Mouse (Mus musculus): ENCODE data around the gene Akap9.
A peak's percentile ranks its signal among the peaks of the same experiment; 100 is the strongest.
"Not testable (repeated sequence)": the region's sequence is repeated elsewhere in the genome, so short reads cannot be mapped to it uniquely, and the experiment has no call there.

Gene Akap9

DNA sequence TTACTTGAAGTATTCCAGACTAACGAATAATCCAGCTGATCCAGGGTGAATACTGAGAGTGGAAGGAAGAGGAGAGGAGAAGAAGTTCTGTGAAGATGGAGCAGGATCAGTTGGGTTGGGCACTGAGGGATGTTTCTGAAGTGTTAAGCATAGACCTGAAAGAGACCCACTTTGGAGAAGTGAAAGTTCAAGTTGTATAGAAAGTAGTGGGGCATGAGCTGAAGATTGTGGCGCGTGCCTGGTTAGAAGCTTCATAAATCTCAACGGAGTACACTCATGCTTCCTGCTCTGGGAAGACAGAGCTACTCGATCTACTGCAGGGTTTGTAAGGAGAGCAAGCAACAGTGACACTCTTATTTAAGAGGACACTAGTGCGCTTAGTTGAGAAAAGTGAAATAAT, 41.3 kb downstream of the Akap9 start:
- DNase-seq (ENCODE audit: low read depth, low spot score) = no peak

GRCm38 (mm10) chr5:3970936-3971335, 43.1 kb downstream of the Akap9 start:
- no peak for DNase-seq (ENCODE audit: low read depth, low spot score)

DNA sequence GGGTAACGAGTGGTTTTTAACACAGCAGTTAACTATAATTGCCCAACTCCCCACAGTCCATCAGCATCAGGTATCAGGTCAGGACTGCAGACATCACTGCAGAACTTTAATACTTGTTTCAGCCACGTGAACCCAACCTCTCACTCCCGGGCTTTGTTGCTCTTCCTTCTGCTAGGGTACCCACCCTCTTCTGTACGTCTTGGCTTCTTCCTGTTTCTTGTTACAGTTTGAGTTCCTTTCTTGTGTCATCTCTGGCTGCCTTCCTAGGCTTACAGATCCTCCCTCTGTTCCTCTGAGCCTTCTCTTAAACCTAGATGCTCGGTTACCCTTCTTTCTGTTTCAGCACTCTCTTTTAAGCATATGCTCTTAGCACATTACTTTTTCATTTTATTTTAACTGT, 45.9 kb downstream of the Akap9 start:
- no peak for DNase-seq (ENCODE audit: low read depth, low spot score)

DNA sequence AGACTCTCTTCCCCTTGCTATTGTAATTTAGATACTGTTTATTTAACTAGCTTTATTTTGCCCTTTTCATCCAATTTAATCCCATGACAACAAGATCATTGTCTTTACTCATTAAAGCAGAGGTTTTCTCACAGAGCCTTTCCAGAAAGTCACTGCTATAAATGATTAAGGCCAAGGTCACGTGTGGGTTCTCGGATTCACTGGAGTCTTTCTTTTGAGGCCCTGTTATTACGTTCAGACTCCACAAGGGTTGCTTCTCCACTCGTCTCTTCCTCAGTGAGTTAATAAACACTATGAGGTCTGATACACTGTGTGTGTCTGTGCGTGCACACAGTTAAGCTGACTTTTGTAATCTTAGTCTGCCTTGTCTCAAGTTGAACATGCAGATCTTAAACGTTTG, 47.0 kb downstream of the Akap9 start:
- no peak for DNase-seq (ENCODE audit: low read depth, low spot score)

GRCm38 (mm10) chr5:3976111-3976510, 48.3 kb downstream of the Akap9 start:
- DNase-seq (ENCODE audit: low read depth, low spot score) = no peak

DNA sequence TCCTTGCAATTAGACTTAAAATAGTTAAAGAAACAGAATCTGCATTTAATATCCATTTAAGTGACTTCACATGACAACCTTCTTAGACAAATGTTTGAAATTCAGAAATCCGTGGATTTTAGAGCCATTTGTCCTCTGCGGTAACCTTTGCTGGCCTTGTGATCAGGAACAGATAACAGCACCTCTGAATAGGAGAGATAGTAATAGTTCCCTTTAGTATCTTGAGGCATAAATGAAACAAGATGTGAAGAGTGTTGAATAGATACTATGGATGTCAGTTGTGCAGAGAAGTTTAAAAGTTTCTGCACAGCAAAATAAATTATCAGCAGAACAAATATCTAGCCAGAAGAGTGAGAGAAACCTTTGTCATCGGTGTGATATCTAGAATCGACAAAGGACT, 50.0 kb downstream of the Akap9 start:
- DNase-seq (ENCODE audit: low read depth, low spot score) = no peak

DNA sequence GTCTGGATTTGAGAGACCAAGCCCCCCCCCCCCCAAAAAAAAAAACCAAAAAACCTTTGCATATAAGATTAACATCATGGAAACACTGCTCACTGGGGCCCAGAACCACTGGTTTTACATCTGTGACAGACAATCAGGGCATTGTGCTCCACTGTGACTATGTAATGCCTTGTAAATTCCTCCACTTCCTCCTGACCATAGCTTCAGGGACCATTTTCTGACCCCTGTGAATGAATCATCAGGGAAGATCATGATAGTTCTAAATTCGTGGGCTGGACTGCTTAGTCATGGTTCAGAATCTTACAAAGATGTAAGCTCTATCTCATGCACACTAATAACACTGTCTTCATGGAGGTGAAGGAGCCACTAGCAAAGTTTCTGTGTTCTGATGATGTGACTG, 61.8 kb downstream of the Akap9 start:
- no peak for DNase-seq (ENCODE audit: low read depth, low spot score)

- DNase-seq (ENCODE audit: low read depth, low spot score) = no peak
Measured at GRCm38 (mm10) chr5:3990499-3990898, 62.6 kb downstream of the Akap9 start.

- DNase-seq (ENCODE audit: low read depth, low spot score) = no peak
Measured at GRCm38 (mm10) chr5:4004531-4005469, 76.9 kb downstream of the Akap9 start.

DNA sequence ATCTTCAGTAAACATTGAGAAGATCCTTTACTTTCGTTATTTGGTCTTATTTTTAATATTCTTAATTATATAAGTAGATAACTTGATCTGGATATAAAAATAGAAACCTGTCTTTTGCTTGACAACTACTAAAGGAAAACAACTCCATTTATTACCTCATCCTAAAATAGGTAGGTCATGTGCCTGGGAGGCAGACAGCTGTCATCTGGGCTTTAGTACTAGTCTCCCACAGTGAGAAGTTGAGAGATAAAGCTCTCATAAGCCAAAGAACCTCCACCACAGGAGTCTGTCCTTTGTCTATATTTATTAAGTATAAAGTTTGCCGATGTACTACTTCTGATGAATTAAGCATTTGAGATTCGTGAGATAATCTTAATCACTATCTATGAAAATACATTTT, 78.8 kb downstream of the Akap9 start:
- no peak for DNase-seq (ENCODE audit: low read depth, low spot score)

GRCm38 (mm10) chr5:4008266-4008665, 80.4 kb downstream of the Akap9 start:
- DNase-seq (ENCODE audit: low read depth, low spot score) = peak; percentile 61

DNA sequence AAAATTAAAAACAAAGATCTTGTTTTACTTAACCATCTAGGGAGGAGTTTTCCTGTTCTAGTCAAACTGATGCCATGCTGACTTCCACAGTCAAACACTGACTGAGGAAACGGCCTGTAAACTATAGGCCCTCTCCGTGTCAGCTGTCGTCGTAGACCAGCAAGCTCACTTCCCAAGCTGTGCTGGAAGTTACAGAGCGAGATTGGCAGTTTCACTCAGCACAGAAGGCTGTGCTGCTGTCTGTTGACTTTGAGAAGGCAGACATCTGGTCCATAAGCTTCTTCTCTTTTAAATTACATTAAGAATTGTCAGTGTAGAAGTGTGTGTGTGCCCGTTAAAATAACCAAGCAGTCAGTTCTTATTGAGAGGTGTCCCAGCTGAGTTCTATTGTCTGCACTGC, 81.7 kb downstream of the Akap9 start:
- DNase-seq (ENCODE audit: low read depth, low spot score) = no peak

- DNase-seq (ENCODE audit: low read depth, low spot score) = not testable (repeated sequence)
Measured at GRCm38 (mm10) chr5:4017646-4018045, 89.8 kb downstream of the Akap9 start.

DNA sequence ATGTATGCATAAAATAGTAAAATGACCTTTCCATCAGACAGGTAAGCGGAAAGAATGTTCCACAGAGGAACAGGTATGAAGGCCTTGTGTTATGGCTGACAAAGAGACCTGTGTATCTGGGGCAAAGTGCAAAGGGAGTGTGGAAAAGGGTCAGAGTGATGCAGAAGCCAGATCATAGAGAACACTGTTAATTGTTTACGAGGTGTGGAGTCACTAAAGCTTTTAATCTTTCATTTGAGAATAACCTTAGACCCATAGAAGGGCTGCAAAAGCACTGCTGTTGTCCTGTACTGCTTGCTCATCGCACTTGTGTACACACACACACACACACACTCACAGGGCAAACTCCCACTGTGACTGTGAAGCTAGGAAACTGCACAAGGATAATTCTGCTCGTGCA, 91.5 kb downstream of the Akap9 start:
- no peak for DNase-seq (ENCODE audit: low read depth, low spot score)

DNA sequence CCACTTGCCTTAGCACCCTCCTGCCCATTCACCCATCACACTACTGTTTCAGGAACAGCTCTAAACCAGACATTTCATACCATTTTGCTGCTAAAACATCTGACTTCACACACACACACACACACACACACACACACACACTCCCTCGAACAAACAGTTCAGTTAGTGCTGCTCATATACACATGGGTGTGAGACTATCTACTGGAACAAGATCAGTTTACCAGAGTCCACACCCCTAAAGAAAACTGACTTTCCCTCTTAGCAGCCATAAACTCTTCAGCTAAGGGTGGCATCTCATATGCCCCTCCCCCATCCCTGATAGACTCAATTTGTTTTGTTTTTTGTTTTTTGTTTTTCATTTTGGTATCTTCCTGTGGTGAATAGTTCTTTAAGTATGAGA, 92.2 kb downstream of the Akap9 start:
- no peak for DNase-seq (ENCODE audit: low read depth, low spot score)

DNA sequence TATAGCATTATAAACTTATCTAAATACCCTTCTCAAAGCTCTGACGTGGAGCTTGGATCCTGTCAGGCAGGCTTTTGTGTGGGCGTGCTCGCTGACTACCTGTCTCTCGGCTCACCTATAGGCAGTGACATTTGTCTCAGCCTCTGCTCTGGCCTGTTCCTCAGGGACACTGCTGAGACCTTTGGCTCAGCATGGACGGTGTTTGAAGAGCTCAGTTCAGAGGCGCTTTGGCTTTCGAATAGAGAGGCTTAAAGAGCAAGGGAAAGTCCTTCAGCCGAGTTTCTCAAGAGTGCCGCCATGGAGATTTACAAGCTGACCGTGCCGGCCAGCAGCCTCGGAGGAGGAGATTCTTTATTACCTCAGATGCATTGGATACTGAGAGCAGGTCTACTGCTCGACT, 95.3 kb downstream of the Akap9 start:
- DNase-seq (ENCODE audit: low read depth, low spot score) = no peak

- no peak for DNase-seq (ENCODE audit: low read depth, low spot score)
Measured at GRCm38 (mm10) chr5:4023742-4024681, 96.2 kb downstream of the Akap9 start.

- DNase-seq (ENCODE audit: low read depth, low spot score) = no peak
Measured at GRCm38 (mm10) chr5:4024727-4025126, 96.9 kb downstream of the Akap9 start.

DNA sequence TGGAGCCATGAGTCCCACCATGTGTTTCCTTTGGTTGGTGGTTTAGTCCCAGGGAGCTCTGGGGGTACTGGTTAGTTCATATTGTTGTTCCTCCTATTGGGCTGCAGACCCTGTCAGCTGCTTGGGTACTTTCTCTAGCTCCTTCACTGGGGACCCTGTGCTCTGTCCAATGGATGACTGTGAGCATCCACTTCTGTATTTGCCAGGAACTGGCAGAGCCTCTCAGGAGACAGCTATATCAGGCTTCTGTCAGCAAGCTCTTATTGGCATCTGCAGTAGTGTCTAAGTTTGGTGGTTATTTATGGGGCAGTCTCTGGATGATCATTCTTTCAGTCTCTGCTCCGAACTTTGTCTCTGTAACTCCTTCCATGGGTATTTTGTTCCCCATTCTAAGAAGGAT, 98.5 kb downstream of the Akap9 start:
- not testable (repeated sequence) for DNase-seq (ENCODE audit: low read depth, low spot score)

DNA sequence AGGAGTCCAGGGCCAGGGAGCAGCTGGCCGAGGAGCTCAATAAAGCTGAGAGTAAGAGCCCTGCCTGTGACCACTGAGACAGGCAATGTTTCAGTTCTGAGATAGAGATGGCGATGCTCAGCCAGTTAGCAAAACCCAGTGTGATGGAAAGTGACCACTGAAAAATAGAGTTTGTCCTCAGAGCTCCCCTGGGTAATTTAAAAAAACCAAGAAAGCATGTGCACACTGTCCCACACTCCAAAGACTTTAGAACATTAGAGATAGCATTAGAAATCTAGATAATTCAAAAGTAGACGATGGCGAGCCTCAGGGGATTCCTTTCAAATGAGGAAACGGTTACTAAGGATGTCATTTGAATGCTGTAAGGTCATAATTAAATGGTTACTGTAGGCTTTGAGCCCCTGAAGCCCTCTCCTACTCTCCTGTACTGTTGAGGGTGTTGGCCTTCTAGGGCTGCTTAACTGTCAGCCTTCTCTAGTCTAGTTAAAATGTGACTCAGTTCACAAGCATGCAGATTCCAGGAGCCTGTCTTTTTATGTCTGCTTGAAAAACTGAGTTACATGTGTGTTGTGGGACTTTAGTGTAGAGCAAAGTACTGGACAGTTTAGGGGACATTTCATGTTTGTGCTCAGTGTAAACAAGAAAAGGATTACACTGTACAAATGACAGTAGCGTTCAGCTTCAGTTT, 100.8 kb downstream of the Akap9 start:
- DNase-seq (ENCODE audit: low read depth, low spot score) = no peak

DNA sequence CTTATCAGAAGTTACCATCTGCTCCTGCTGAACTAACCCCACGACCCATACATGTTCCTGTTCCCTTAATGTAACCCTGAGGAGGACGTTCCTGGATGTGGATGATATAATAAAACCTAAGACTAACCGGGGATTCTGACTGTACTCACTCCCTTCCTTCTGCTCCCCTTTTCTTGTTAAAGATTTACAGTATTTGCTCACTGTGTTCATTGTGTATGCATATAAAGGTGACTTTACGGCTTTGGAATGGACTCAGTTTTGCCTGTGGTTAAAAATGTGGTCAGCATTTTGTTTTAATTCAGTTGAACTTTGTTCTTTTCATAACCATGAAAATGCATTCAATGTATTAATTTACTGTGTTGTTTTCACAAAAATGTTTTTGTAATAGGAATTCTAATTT, 104.0 kb downstream of the Akap9 start:
- DNase-seq (ENCODE audit: low read depth, low spot score) = no peak

DNA sequence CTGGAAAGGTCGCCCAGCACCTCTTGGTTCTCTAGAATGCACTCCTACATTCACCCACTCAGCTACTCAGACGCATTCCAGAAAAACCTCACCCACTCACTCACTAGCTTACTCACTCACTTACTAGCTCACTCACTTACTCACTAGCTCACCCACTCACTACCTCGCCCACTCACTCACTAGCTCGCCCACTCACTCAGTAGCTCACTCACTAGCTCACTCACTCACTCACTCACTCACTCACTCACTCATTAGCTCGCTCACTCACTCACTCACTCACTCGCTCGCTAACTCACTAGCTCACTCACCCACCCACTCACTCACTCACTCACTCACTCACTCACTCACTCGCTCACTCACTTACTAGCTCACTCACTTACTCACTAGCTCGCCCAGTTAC, 108.8 kb downstream of the Akap9 start:
- peak; percentile 85 for DNase-seq (ENCODE audit: low read depth, low spot score)

All from R1 (cell line).